Mouse (Mus musculus): ENCODE results near the gene Selplg.

DNA sequence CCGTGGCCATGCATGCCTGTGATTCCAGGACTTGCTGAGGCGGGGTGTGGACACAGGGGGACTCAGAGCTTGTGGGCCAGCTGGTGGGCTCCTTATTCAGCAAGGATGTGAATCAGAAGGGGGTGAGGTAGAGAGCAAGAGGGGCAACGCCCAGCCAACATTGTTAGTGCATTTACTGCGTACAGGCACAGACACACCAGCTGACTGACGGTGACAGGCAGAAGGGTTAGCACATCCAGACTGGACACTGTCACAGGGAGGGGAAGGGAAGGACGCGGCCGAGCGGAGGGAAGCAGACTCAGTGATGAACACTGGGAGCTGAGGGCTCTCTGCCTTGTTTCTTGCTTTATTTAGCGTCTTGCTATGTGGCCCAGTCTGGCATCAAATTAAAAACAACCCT is 21.1 kb upstream of the Selplg start:
- TF ChIP-seq POLR2A (IDR thresholded peaks at IDR 0.05; ENCODE audit: borderline replicate concordance, extremely low read depth, insufficient read depth, insufficient read length, poor library complexity, severe bottlenecking) (no peak), CTCF (IDR thresholded peaks at IDR 0.05; ENCODE audit: borderline replicate concordance, extremely low read depth, insufficient read depth, insufficient read length) (no peak)

Measured in brain, embryonic 14.5 days (tissue).